Mouse (Mus musculus): Measurements from ENCODE around the gene Gm20388.

Gene Gm20388

GRCm38 (mm10) chr8:122011066-122011588 lies 2100.5 kb downstream of the Gm20388 start:
- DNase-seq (ENCODE audit: low read depth, low spot score), result no peak

- DNase-seq (ENCODE audit: low read depth, low spot score), result no peak
Measured at GRCm38 (mm10) chr8:122014606-122015005, 2104.0 kb downstream of the Gm20388 start.

GRCm38 (mm10) chr8:122018046-122018831 lies 2107.6 kb downstream of the Gm20388 start:
- no peak for DNase-seq (ENCODE audit: low read depth, low spot score)

- no peak for DNase-seq (ENCODE audit: low read depth, low spot score)
Measured at GRCm38 (mm10) chr8:122019162-122019561, 2108.5 kb downstream of the Gm20388 start.

- no peak for DNase-seq (ENCODE audit: low read depth, low spot score)
Measured at GRCm38 (mm10) chr8:122020050-122020771, 2109.6 kb downstream of the Gm20388 start.

- no peak for DNase-seq (ENCODE audit: low read depth, low spot score)
Measured at GRCm38 (mm10) chr8:122021725-122022124, 2111.1 kb downstream of the Gm20388 start.

- no peak for DNase-seq (ENCODE audit: low read depth, low spot score)
Measured at GRCm38 (mm10) chr8:122022274-122022673, 2111.6 kb downstream of the Gm20388 start.

GRCm38 (mm10) chr8:122022705-122023104 lies 2112.1 kb downstream of the Gm20388 start:
- no peak for DNase-seq (ENCODE audit: low read depth, low spot score)

- DNase-seq (ENCODE audit: low read depth, low spot score), result no peak
Measured at GRCm38 (mm10) chr8:122025546-122025945, 2114.9 kb downstream of the Gm20388 start.

- DNase-seq (ENCODE audit: low read depth, low spot score), result no peak
Measured at GRCm38 (mm10) chr8:122028116-122028515, 2117.5 kb downstream of the Gm20388 start.

GRCm38 (mm10) chr8:122030965-122031364 lies 2120.3 kb downstream of the Gm20388 start:
- DNase-seq (ENCODE audit: low read depth, low spot score), result no peak

- DNase-seq (ENCODE audit: low read depth, low spot score), result no peak
Measured at GRCm38 (mm10) chr8:122032741-122033140, 2122.1 kb downstream of the Gm20388 start.

- no peak for DNase-seq (ENCODE audit: low read depth, low spot score)
Measured at GRCm38 (mm10) chr8:122035543-122035942, 2124.9 kb downstream of the Gm20388 start.

GRCm38 (mm10) chr8:122036325-122036724 lies 2125.7 kb downstream of the Gm20388 start:
- DNase-seq (ENCODE audit: low read depth, low spot score), result no peak

GRCm38 (mm10) chr8:122037279-122037678 lies 2126.6 kb downstream of the Gm20388 start:
- no peak for DNase-seq (ENCODE audit: low read depth, low spot score)

- DNase-seq (ENCODE audit: low read depth, low spot score), result no peak
Measured at GRCm38 (mm10) chr8:122038076-122038475, 2127.4 kb downstream of the Gm20388 start.

- no peak for DNase-seq (ENCODE audit: low read depth, low spot score)
Measured at GRCm38 (mm10) chr8:122039452-122039851, 2128.8 kb downstream of the Gm20388 start.

- DNase-seq (ENCODE audit: low read depth, low spot score), result no peak
Measured at GRCm38 (mm10) chr8:122047206-122047870, 2136.7 kb downstream of the Gm20388 start.

GRCm38 (mm10) chr8:122049266-122049665 lies 2138.6 kb downstream of the Gm20388 start:
- DNase-seq (ENCODE audit: low read depth, low spot score), result no peak

- DNase-seq (ENCODE audit: low read depth, low spot score), result no peak
Measured at GRCm38 (mm10) chr8:122049923-122050322, 2139.3 kb downstream of the Gm20388 start.

- no peak for DNase-seq (ENCODE audit: low read depth, low spot score)
Measured at GRCm38 (mm10) chr8:122050620-122051019, 2140.0 kb downstream of the Gm20388 start.

GRCm38 (mm10) chr8:122055321-122055720 lies 2144.7 kb downstream of the Gm20388 start:
- DNase-seq (ENCODE audit: low read depth, low spot score), result peak; percentile 32

Data from ES-CJ7 (cell line).